Mouse (Mus musculus) embryonic fibroblast, embryonic 13.5 days (primary cell): Measurements from ENCODE around the gene Saa1.

Source experiments
- CTCF ChIP-seq: IDR thresholded peaks from 2 replicates; pipeline ENCODE4 v1.5.1; 2011; ENCODE audit warnings: mild to moderate bottlenecking, control low read depth, low read length, moderate library complexity, borderline replicate concordance; ENCODE audit not compliant: insufficient read depth
- POLR2A ChIP-seq: IDR thresholded peaks from 2 replicates; pipeline ENCODE4 v1.6.1; 2011; ENCODE audit warnings: low read depth, mild to moderate bottlenecking, control low read depth, low read length, moderate library complexity

GRCm38 (mm10) chr7:46762601-46763000, 19.8 kb upstream of the Saa1 start:
- TF ChIP-seq CTCF (no peak), POLR2A (no peak)
